Mouse (Mus musculus) ES-Bruce4 (cell line): ENCODE results near the gene Pdgfa. TPM values are rescaled to one million over a fixed set of nuclear protein-coding genes. Genes with fewer than 3 reads are reported as not detected.

Experiments used
- H3K27ac ChIP-seq: 2 replicates; pipeline ENCODE4 v1.5.1; 2012; ENCODE audit warnings: low read length, inconsistent platforms; ENCODE audit not compliant: insufficient read depth
- H3K27me3 ChIP-seq: 2 replicates; pipeline ENCODE4 v1.6.1; 2012; ENCODE audit warnings: mild to moderate bottlenecking, low read length, inconsistent platforms; ENCODE audit not compliant: control insufficient read depth, poor library complexity, insufficient read depth, severe bottlenecking
- H3K36me3 ChIP-seq: 2 replicates; pipeline ENCODE4 v1.6.1; 2012; ENCODE audit warnings: inconsistent platforms, mild to moderate bottlenecking, low read length, moderate library complexity; ENCODE audit not compliant: control insufficient read depth, poor library complexity, insufficient read depth, severe bottlenecking
- H3K4me1 ChIP-seq: one replicate; pipeline ENCODE4 v1.8.1; 2011; ENCODE audit warnings: low read length; ENCODE audit not compliant: control insufficient read depth, insufficient read depth
- H3K4me3 ChIP-seq: 2 replicates; pipeline ENCODE4 v1.5.1; 2011; ENCODE audit warnings: low read depth, mild to moderate bottlenecking, low read length
- H3K9ac ChIP-seq: 2 replicates; pipeline ENCODE4 v1.6.1; 2012; ENCODE audit warnings: low read depth, mild to moderate bottlenecking, inconsistent platforms; ENCODE audit not compliant: poor library complexity, severe bottlenecking
- H3K9me3 ChIP-seq: replicated peaks from 2 replicates; pipeline ENCODE4 v1.6.1; 2012; ENCODE audit warnings: mild to moderate bottlenecking, low read length, inconsistent platforms; ENCODE audit not compliant: control insufficient read depth, poor library complexity, insufficient read depth, severe bottlenecking
- CTCF ChIP-seq: IDR thresholded peaks from one replicate; pipeline ENCODE4 v1.8.1; 2011; ENCODE audit warnings: low read depth, low read length
- EP300 ChIP-seq: IDR thresholded peaks from 2 replicates; pipeline ENCODE4 v1.6.1; 2011; ENCODE audit warnings: low read depth, low read length; ENCODE audit not compliant: insufficient read depth
- POLR2A ChIP-seq: IDR thresholded peaks from one replicate; pipeline ENCODE4 v1.8.1; 2011; ENCODE audit warnings: low read length; ENCODE audit not compliant: insufficient read depth
- polyA plus RNA-seq: library from polyadenylated mRNA; stranded (reverse); fragments of >200 nt; gene quantifications from 2 replicates; pipeline ENCODE4 v1.2.4, GENCODE M21; 2011; ENCODE audit warnings: low read depth; ENCODE audit not compliant: missing spikeins, insufficient read depth, insufficient read length

Pdgfa gene
- polyA plus RNA-seq, 1 experiment = 48.7 TPM

- H3K4me1 ChIP-seq = no peaks in the 10 kb centered on the region
- H3K27me3 ChIP-seq = no peaks in the 10 kb centered on the region
- H3K27ac ChIP-seq = no peak overlapping the region
- no peak overlapping the region for H3K9ac ChIP-seq
- no peak for TF ChIP-seq CTCF
- no peak for TF ChIP-seq POLR2A
- TF ChIP-seq EP300 = no peak
- H3K9me3 ChIP-seq = no peaks in the 10 kb centered on the region
- no peaks in the 10 kb centered on the region for H3K36me3 ChIP-seq
- H3K4me3 ChIP-seq = no peak overlapping the region
Measured at GRCm38 (mm10) chr5:138944551-138944950, 52.6 kb downstream of the Pdgfa start.

- H3K4me3 ChIP-seq = no peak overlapping the region
- no peaks in the 10 kb centered on the region for H3K36me3 ChIP-seq
- TF ChIP-seq EP300 (no peak), POLR2A (no peak), CTCF (no peak)
- H3K27ac ChIP-seq = no peak overlapping the region
- H3K9me3 ChIP-seq = no peaks in the 10 kb centered on the region
- H3K27me3 ChIP-seq = no peaks in the 10 kb centered on the region; the same call in 1 of the 2 replicates
- H3K9ac ChIP-seq = no peak overlapping the region
- no peaks in the 10 kb centered on the region for H3K4me1 ChIP-seq
Measured at GRCm38 (mm10) chr5:138941842-138942241, 55.3 kb downstream of the Pdgfa start.

- Histone ChIP-seq H3K36me3 (no peaks in the 10 kb centered on the region), H3K9ac (no peak overlapping the region), H3K4me3 (no peak overlapping the region), H3K27me3 (no peaks in the 10 kb centered on the region; the same call in 1 of the 2 replicates), H3K4me1 (no peaks in the 10 kb centered on the region), H3K27ac (no peak overlapping the region), H3K9me3 (no peaks in the 10 kb centered on the region)
- TF ChIP-seq EP300 = no peak
Measured at GRCm38 (mm10) chr5:138940576-138940975, 56.6 kb downstream of the Pdgfa start.

GRCm38 (mm10) chr5:138938572-138939163, 58.5 kb downstream of the Pdgfa start:
- H3K36me3 ChIP-seq = no peaks in the 10 kb centered on the region
- H3K4me3 ChIP-seq = no peak overlapping the region
- H3K27ac ChIP-seq = no peak overlapping the region
- no peaks in the 10 kb centered on the region for H3K9me3 ChIP-seq
- no peak overlapping the region for H3K9ac ChIP-seq
- no peak for TF ChIP-seq POLR2A
- TF ChIP-seq CTCF = no peak
- H3K27me3 ChIP-seq = no peaks in the 10 kb centered on the region; the same call in 1 of the 2 replicates
- no peaks in the 10 kb centered on the region for H3K4me1 ChIP-seq

- Histone ChIP-seq H3K27ac (no peak overlapping the region), H3K9me3 (no peaks in the 10 kb centered on the region), H3K36me3 (no peaks in the 10 kb centered on the region), H3K4me3 (no peak overlapping the region), H3K4me1 (no peaks in the 10 kb centered on the region), H3K27me3 (no peaks in the 10 kb centered on the region; the same call in 1 of the 2 replicates), H3K9ac (no peak overlapping the region)
- TF ChIP-seq CTCF = no peak
- no peak for TF ChIP-seq EP300
- no peak for TF ChIP-seq POLR2A
Measured at GRCm38 (mm10) chr5:138936399-138937089, 60.6 kb downstream of the Pdgfa start.

GRCm38 (mm10) chr5:138934540-138934939, 62.6 kb downstream of the Pdgfa start:
- Histone ChIP-seq H3K9me3 (no peaks in the 10 kb centered on the region), H3K4me3 (no peak overlapping the region), H3K36me3 (no peaks in the 10 kb centered on the region), H3K27ac (no peak overlapping the region), H3K9ac (no peak overlapping the region), H3K27me3 (no peaks in the 10 kb centered on the region; the same call in 1 of the 2 replicates), H3K4me1 (no peaks in the 10 kb centered on the region)
- TF ChIP-seq EP300 (no peak), CTCF (no peak), POLR2A (no peak)
